Comparison of ENCODE assay signal across 20 mouse cellular contexts in genomic region chr7:25917271-25917670, GRCm38 (mm10). TPM values are rescaled to one million over a fixed set of nuclear protein-coding genes. Genes with fewer than 3 reads are reported as not detected.
DNase-seq lines count a peak whose midpoint lies in the region; ATAC-seq and TF ChIP-seq lines count a peak whose summit lies in the region.
"Not testable (repeated sequence)": the region's sequence is repeated elsewhere in the genome, so short reads cannot be mapped to it uniquely, and the experiment has no call there.
"Had no signal": no experiment of that assay in that cellular context is flagged by ENCODE, and none has a peak within 500 bp of the region (broad histone marks: within the 10 kb centered on the region; RNA-seq: fewer than 3 reads in every experiment).

No protein-coding gene starts in this region.

- peak; percentile 18 for DNase-seq in ES-CJ7 (ENCODE audit: low read depth, low spot score)
- peak; percentile 8 for DNase-seq in adrenal gland, postnatal 10 days
- peak; percentile 72 for DNase-seq in heart, adult 11 months
- peak; percentile 17 for DNase-seq in kidney, adult 18-20 months
- DNase-seq in kidney, postnatal 4 days: peak; percentile 9 to 11
- peak; percentile 14 for DNase-seq in lung, embryonic 14.5 days
- DNase-seq in retina, postnatal 1 day: peak; percentile 1

- not testable (repeated sequence) for H3K27ac ChIP-seq in lung, embryonic 14.5 days (ENCODE audit: low read depth)

- H3K36me3 ChIP-seq in lung, embryonic 14.5 days (ENCODE audit: insufficient read depth): not testable (repeated sequence)

- not testable (repeated sequence) for H3K9me3 ChIP-seq in lung, embryonic 14.5 days (ENCODE audit: low read depth, low read length)

- 51% methylated on average over 5 of the region's 5 CpGs for WGBS in lung, embryonic 14.5 days

- not testable (repeated sequence) for H3K27me3 ChIP-seq in lung, embryonic 14.5 days (ENCODE audit: insufficient read depth, low read length)

- not testable (repeated sequence) for H3K4me1 ChIP-seq in lung, embryonic 14.5 days (ENCODE audit: insufficient read depth)

- peak; percentile 54 for TF ChIP-seq CTCF in lung, embryonic 14.5 days (IDR thresholded peaks at IDR 0.05; ENCODE audit: low read depth)

- not testable (repeated sequence) for H3K4me2 ChIP-seq in lung, embryonic 14.5 days

- H3K4me3 ChIP-seq in lung, embryonic 14.5 days (ENCODE audit: low read depth, low read length): not testable (repeated sequence)

- not testable (repeated sequence) for H3K9ac ChIP-seq in lung, embryonic 14.5 days

- ATAC-seq in lung, embryonic 14.5 days (ENCODE audit: insufficient read depth): not testable (repeated sequence)

RNA-seq across cellular contexts. Expression of gene Cyp2b10, which starts 19.9 kb away (rescaled TPM):
- 10 to 100 TPM in 1 of 2 experiments, 1 to 10 TPM in 1; 1.4 to 12.6 TPM for total RNA-seq in adrenal gland, postnatal 10 days (2021)
- 0.47 TPM in 1 of 2 replicates, not detected in the other for polyA plus RNA-seq in lung, embryonic 14.5 days (2014; fragmentation: Nextera tagmentation; extraction: Ambion mirVana)
- total RNA-seq: gastrocnemius, postnatal 10 days; monocyte, adult 5-6 weeks had no signal
- polyA plus RNA-seq: embryonic facial prominence, embryonic 12.5 days; erythroblast, embryonic 14.5 days; forebrain, embryonic 13.5 days; frontal cortex, adult 2 months; heart, embryonic 14.5 days; hindbrain, embryonic 15.5 days; kidney, embryonic 14.5 days; limb, embryonic 14.5 days; macrophage; midbrain, embryonic 11.5 days; neural tube, embryonic 11.5 days had no signal

Comparison
In these comparisons a context has a peak if more than half of its experiments do, and no peak if none do; other contexts are left out.
1. DNase-seq: peak in every context shown above with its lines; median percentile 72 in heart, adult 11 months; 18 in ES-CJ7; 17 in kidney, adult 18-20 months; 14 in lung, embryonic 14.5 days; 10 in kidney, postnatal 4 days; 8 in adrenal gland, postnatal 10 days; 1 in retina, postnatal 1 day.